Mouse (Mus musculus): Measurements from ENCODE around the gene Cabp1. TPM values are rescaled to one million over a fixed set of nuclear protein-coding genes. Genes with fewer than 3 reads are reported as not detected.
A peak's percentile ranks its signal among the peaks of the same experiment; 100 is the strongest.

Cabp1 gene
- polyA plus RNA-seq, 1 experiment, result 1.0 TPM

GRCm38 (mm10) chr5:115144471-115144870, 49.7 kb downstream of the Cabp1 start:
- TF ChIP-seq POLR2A (IDR thresholded peaks at IDR 0.05; ENCODE audit: low read depth, low read length), result no peak
- Histone ChIP-seq H3K36me3 (ENCODE audit: control insufficient read depth, insufficient read depth, low read length) (peaks cover 47% of the 10 kb centered on the region), H3K4me1 (ENCODE audit: control insufficient read depth, insufficient read depth, insufficient read length, low read length) (0 out of 2 replicates have a peak, but pooled peaks cover 3% of the 10 kb centered on the region), H3K4me3 (ENCODE audit: low read depth, low read length) (no peak overlapping the region), H3K27ac (ENCODE audit: insufficient read depth, low read depth, low read length) (no peak overlapping the region), H3K27me3 (ENCODE audit: control insufficient read depth, insufficient read depth, low read length) (no peaks in the 10 kb centered on the region)
- 80% methylated on average over 6 of the region's 6 CpGs for WGBS

- no peak overlapping the region for H3K4me3 ChIP-seq (ENCODE audit: low read depth, low read length)
- no peak overlapping the region for H3K27ac ChIP-seq (ENCODE audit: insufficient read depth, low read depth, low read length)
- TF ChIP-seq CTCF (IDR thresholded peaks at IDR 0.05; ENCODE audit: extremely low read depth, insufficient read length, insufficient replicate concordance, low read depth, low read length) (no peak), POLR2A (IDR thresholded peaks at IDR 0.05; ENCODE audit: low read depth, low read length) (no peak)
- H3K4me1 ChIP-seq (ENCODE audit: control insufficient read depth, insufficient read depth, insufficient read length, low read length), result 0 out of 2 replicates have a peak, but pooled peaks cover 3% of the 10 kb centered on the region
- no peaks in the 10 kb centered on the region for H3K27me3 ChIP-seq (ENCODE audit: control insufficient read depth, insufficient read depth, low read length)
- 71% methylated on average over 10 of the region's 10 CpGs for WGBS
- peaks cover 40% of the 10 kb centered on the region for H3K36me3 ChIP-seq (ENCODE audit: control insufficient read depth, insufficient read depth, low read length)
Observed at GRCm38 (mm10) chr5:115143552-115143951, 50.6 kb downstream of the Cabp1 start.

GRCm38 (mm10) chr5:115142166-115142697, 51.9 kb downstream of the Cabp1 start:
- no peak overlapping the region for H3K4me3 ChIP-seq (ENCODE audit: low read depth, low read length)
- H3K4me1 ChIP-seq (ENCODE audit: control insufficient read depth, insufficient read depth, insufficient read length, low read length), result no peaks in the 10 kb centered on the region
- WGBS, result 89% methylated on average over 9 of the region's 9 CpGs
- TF ChIP-seq CTCF (IDR thresholded peaks at IDR 0.05; ENCODE audit: extremely low read depth, insufficient read length, insufficient replicate concordance, low read depth, low read length) (no peak), POLR2A (IDR thresholded peaks at IDR 0.05; ENCODE audit: low read depth, low read length) (no peak)
- H3K27me3 ChIP-seq (ENCODE audit: control insufficient read depth, insufficient read depth, low read length), result no peaks in the 10 kb centered on the region
- H3K27ac ChIP-seq (ENCODE audit: insufficient read depth, low read depth, low read length), result no peak overlapping the region
- H3K36me3 ChIP-seq (ENCODE audit: control insufficient read depth, insufficient read depth, low read length), result peaks cover 28% of the 10 kb centered on the region

- Histone ChIP-seq H3K27ac (ENCODE audit: insufficient read depth, low read depth, low read length) (no peak overlapping the region), H3K36me3 (ENCODE audit: control insufficient read depth, insufficient read depth, low read length) (peaks cover 13% of the 10 kb centered on the region), H3K27me3 (ENCODE audit: control insufficient read depth, insufficient read depth, low read length) (no peaks in the 10 kb centered on the region), H3K4me1 (ENCODE audit: control insufficient read depth, insufficient read depth, insufficient read length, low read length) (no peaks in the 10 kb centered on the region), H3K4me3 (ENCODE audit: low read depth, low read length) (no peak overlapping the region)
- TF ChIP-seq POLR2A (IDR thresholded peaks at IDR 0.05; ENCODE audit: low read depth, low read length) (no peak), CTCF (IDR thresholded peaks at IDR 0.05; ENCODE audit: extremely low read depth, insufficient read length, insufficient replicate concordance, low read depth, low read length) (no peak)
- 66% methylated on average over 3 of the region's 3 CpGs for WGBS
Observed at GRCm38 (mm10) chr5:115140726-115141125, 53.5 kb downstream of the Cabp1 start.

GRCm38 (mm10) chr5:115139124-115139523, 55.1 kb downstream of the Cabp1 start:
- peaks cover 1% of the 10 kb centered on the region; the same call in 1 of the 2 replicates for H3K4me1 ChIP-seq (ENCODE audit: control insufficient read depth, insufficient read depth, insufficient read length, low read length)
- H3K36me3 ChIP-seq (ENCODE audit: control insufficient read depth, insufficient read depth, low read length), result 0 out of 2 replicates have a peak, but pooled peaks cover 1% of the 10 kb centered on the region
- WGBS, result 72% methylated on average over 4 of the region's 4 CpGs
- no peaks in the 10 kb centered on the region for H3K27me3 ChIP-seq (ENCODE audit: control insufficient read depth, insufficient read depth, low read length)
- no peak overlapping the region for H3K4me3 ChIP-seq (ENCODE audit: low read depth, low read length)
- H3K27ac ChIP-seq (ENCODE audit: insufficient read depth, low read depth, low read length), result no peak overlapping the region
- TF ChIP-seq POLR2A (IDR thresholded peaks at IDR 0.05; ENCODE audit: low read depth, low read length) (no peak), CTCF (IDR thresholded peaks at IDR 0.05; ENCODE audit: extremely low read depth, insufficient read length, insufficient replicate concordance, low read depth, low read length) (no peak)

GRCm38 (mm10) chr5:115134234-115135165, 59.7 kb downstream of the Cabp1 start, which contains the start of gene Unc119b:
Gene Unc119b, minus strand, starts transcription at chr5:115134975.
- no peak for TF ChIP-seq CTCF (IDR thresholded peaks at IDR 0.05; ENCODE audit: extremely low read depth, insufficient read length, insufficient replicate concordance, low read depth, low read length)
- TF ChIP-seq POLR2A (IDR thresholded peaks at IDR 0.05; ENCODE audit: low read depth, low read length), result peak; percentile 29; the same call in 1 of the 2 replicates
- WGBS, result 1% methylated on average over 81 of the region's 81 CpGs
- Histone ChIP-seq H3K27me3 (ENCODE audit: control insufficient read depth, insufficient read depth, low read length) (no peaks in the 10 kb centered on the region), H3K27ac (ENCODE audit: insufficient read depth, low read depth, low read length) (peak within 1 kb of the TSS; percentile 47; the same call in 1 of the 2 replicates), H3K36me3 (ENCODE audit: control insufficient read depth, insufficient read depth, low read length) (peaks cover 6% of the 10 kb centered on the region), H3K4me1 (ENCODE audit: control insufficient read depth, insufficient read depth, insufficient read length, low read length) (peaks cover 5% of the 10 kb centered on the region), H3K4me3 (ENCODE audit: low read depth, low read length) (peak within 1 kb of the TSS; percentile 98)

Data from small intestine, adult 2 months (tissue).